Mouse (Mus musculus) liver, postnatal 0 days (tissue): Measurements from ENCODE around the gene Zfp511.

ENCODE experiments used
- CTCF ChIP-seq: sonication (generic); IDR thresholded peaks from 2 replicates; pipeline ENCODE4 v1.5.1; 2016; ENCODE audit warnings: antibody characterized with exemption, low read depth
- EP300 ChIP-seq: IDR thresholded peaks from 2 replicates; pipeline ENCODE4 v1.6.1; 2016; ENCODE audit warnings: antibody characterized with exemption, low read depth, mild to moderate bottlenecking

- TF ChIP-seq CTCF (no peak), EP300 (no peak)
Measured at GRCm38 (mm10) chr7:140001086-140001740, 35.0 kb upstream of the Zfp511 start.
